In the genomic region with DNA sequence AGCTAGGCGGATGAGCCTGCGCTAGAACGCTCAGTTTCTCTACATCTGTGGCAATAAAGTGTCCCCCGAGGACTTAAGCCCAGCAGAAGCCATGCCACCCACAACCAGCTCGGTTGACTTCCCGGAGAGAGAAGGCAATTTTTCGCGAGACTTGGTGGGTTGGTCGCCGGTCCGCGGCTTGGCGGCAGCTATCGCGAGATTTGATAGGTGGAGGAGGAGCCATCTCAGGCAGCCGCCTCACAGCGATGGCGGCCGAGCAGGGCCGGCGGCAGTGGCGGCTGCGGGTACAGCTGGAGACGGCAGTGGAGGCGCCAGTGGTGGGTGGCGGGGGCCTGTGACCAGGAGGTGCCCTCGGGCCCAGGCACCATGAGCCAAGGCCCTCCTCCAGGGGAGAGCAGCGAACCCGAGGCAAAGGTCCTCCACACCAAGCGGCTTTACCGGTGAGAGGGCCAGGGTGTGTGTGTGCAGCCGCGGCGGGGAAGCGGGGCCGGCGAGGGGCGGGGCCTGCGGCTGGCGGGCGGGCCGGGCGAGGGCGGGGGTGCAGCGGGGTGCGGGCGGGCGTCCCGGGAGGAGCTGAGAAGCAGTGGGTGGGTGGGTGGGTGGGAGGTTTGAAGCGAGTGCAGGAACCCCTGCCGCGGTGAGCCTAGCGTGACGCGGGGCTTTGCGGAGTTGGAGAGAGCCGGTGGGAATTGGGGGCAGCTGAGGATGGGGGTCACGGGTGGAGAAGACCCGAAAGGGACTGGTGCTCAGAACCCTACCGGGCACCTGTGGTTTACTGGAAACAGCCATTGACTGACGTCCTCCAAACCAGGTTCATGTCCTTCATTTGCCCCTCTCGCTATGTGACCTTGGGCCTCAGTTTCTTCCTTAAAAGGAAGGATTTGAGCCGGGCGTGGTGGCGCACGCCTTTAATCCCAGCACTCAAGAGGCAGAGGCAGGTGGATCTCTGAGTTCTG, we compare ENCODE assay signal across 8 mouse cellular contexts. TPM values are rescaled to one million over a fixed set of nuclear protein-coding genes. Genes with fewer than 3 reads are reported as not detected.
DNase-seq lines count a peak whose midpoint lies in the region; ATAC-seq and TF ChIP-seq lines count a peak whose summit lies in the region.

Gene Tmem79 (minus strand): TSS at position 91 of the 956 bp plus-strand sequence.
Gene Smg5 (plus strand): TSS at position 203 of the 956 bp plus-strand sequence.

- peak; percentile 95 for ATAC-seq in embryonic facial prominence, embryonic 14.5 days (ENCODE audit: low read depth)
- peak; percentile 96 for ATAC-seq in limb, embryonic 14.5 days (ENCODE audit: low FRiP score, low read depth)
- ATAC-seq in midbrain, postnatal 0 days (ENCODE audit: low FRiP score): peak; percentile 95

- TF ChIP-seq POLR2A in limb, embryonic 14.5 days (IDR thresholded peaks at IDR 0.05; ENCODE audit: borderline replicate concordance, extremely low read depth, insufficient read depth, insufficient read length): peak; percentile 95

- DNase-seq in 3T3-L1 (ENCODE audit: low read depth, low spot score): peak; percentile 96
- DNase-seq in adrenal gland, postnatal 4 days (ENCODE audit: low spot score in 2 of 2): peak; percentile 90 to 91
- DNase-seq in embryonic facial prominence, embryonic 14.5 days (ENCODE audit: low spot score): peak; percentile 98
- DNase-seq in heart, adult 8-10 months (ENCODE audit: low spot score): peak; percentile 96
- peak; percentile 97 for DNase-seq in kidney, adult 9 months
- peak; percentile 96 for DNase-seq in limb, embryonic 14.5 days (ENCODE audit: low spot score)
- peak; percentile 96 for DNase-seq in midbrain, postnatal 0 days (ENCODE audit: low spot score)
- DNase-seq in spleen, postnatal 14 days (ENCODE audit: low spot score in 2 of 2): peak; percentile 94 to 96

- H3K9ac ChIP-seq in embryonic facial prominence, embryonic 14.5 days (ENCODE audit: low read depth, low read length): peak within 1 kb of the TSS; percentile 76
- peak within 1 kb of the TSS; percentile 90 for H3K9ac ChIP-seq in limb, embryonic 14.5 days (ENCODE audit: low read depth, low read length, severe bottlenecking)
- H3K9ac ChIP-seq in midbrain, postnatal 0 days (replicated peaks; ENCODE audit: low read length, poor library complexity, severe bottlenecking): peak within 1 kb of the TSS; percentile 93

- 1% methylated on average over 36 of the region's 66 CpGs for WGBS in embryonic facial prominence, embryonic 14.5 days
- WGBS in limb, embryonic 14.5 days: 1% methylated on average over 30 of the region's 66 CpGs
- WGBS in midbrain, postnatal 0 days: 1% methylated on average over 47 of the region's 66 CpGs

- TF ChIP-seq CTCF in midbrain, postnatal 0 days (IDR thresholded peaks at IDR 0.05): no peak

- H3K4me3 ChIP-seq in embryonic facial prominence, embryonic 14.5 days (ENCODE audit: low read depth, low read length): peak within 1 kb of the TSS; percentile 68
- H3K4me3 ChIP-seq in limb, embryonic 14.5 days (replicated peaks; ENCODE audit: low read length): peak within 1 kb of the TSS; percentile 80
- peak within 1 kb of the TSS; percentile 78 for H3K4me3 ChIP-seq in midbrain, postnatal 0 days (ENCODE audit: low read depth, low read length)

- no peaks in the 10 kb centered on the region for H3K27me3 ChIP-seq in embryonic facial prominence, embryonic 14.5 days (replicated peaks; ENCODE audit: control insufficient read depth, insufficient read depth, low read length)
- no peaks in the 10 kb centered on the region for H3K27me3 ChIP-seq in limb, embryonic 14.5 days (ENCODE audit: control insufficient read depth, insufficient read depth, low read length)
- no peaks in the 10 kb centered on the region for H3K27me3 ChIP-seq in midbrain, postnatal 0 days (ENCODE audit: insufficient read depth, low read length)

- no peaks in the 10 kb centered on the region for H3K9me3 ChIP-seq in embryonic facial prominence, embryonic 14.5 days (ENCODE audit: control insufficient read depth, low read length)
- no peaks in the 10 kb centered on the region for H3K9me3 ChIP-seq in limb, embryonic 14.5 days (ENCODE audit: control insufficient read depth, low read length)
- no peaks in the 10 kb centered on the region for H3K9me3 ChIP-seq in midbrain, postnatal 0 days (ENCODE audit: low read length)

- peaks cover 5% of the 10 kb centered on the region; the same call in 1 of the 2 replicates for H3K4me1 ChIP-seq in embryonic facial prominence, embryonic 14.5 days (ENCODE audit: control insufficient read depth, insufficient read depth, low read length)
- H3K4me1 ChIP-seq in limb, embryonic 14.5 days (ENCODE audit: control insufficient read depth, insufficient read depth, low read length): peaks cover 12% of the 10 kb centered on the region
- H3K4me1 ChIP-seq in midbrain, postnatal 0 days (ENCODE audit: insufficient read depth, low read length): peaks cover 9% of the 10 kb centered on the region; the same call in 1 of the 2 replicates

- peak within 1 kb of the TSS; percentile 87 for H3K27ac ChIP-seq in embryonic facial prominence, embryonic 14.5 days (replicated peaks; ENCODE audit: low read depth, low read length)
- H3K27ac ChIP-seq in limb, embryonic 14.5 days (replicated peaks; ENCODE audit: low read depth, low read length): peak within 1 kb of the TSS; percentile 92
- peak within 1 kb of the TSS; percentile 90 for H3K27ac ChIP-seq in midbrain, postnatal 0 days (ENCODE audit: low read depth, low read length)

- no peaks in the 10 kb centered on the region for H3K36me3 ChIP-seq in embryonic facial prominence, embryonic 14.5 days (ENCODE audit: control insufficient read depth, insufficient read depth, low read length)
- 0 out of 2 replicates have a peak, but pooled peaks cover 3% of the 10 kb centered on the region for H3K36me3 ChIP-seq in limb, embryonic 14.5 days (ENCODE audit: control insufficient read depth, insufficient read depth, low read length)
- H3K36me3 ChIP-seq in midbrain, postnatal 0 days (ENCODE audit: insufficient read depth, low read length): no peaks in the 10 kb centered on the region

- peak within 1 kb of the TSS; percentile 80 for H3K4me2 ChIP-seq in embryonic facial prominence, embryonic 14.5 days (ENCODE audit: low read depth, low read length)
- H3K4me2 ChIP-seq in limb, embryonic 14.5 days (replicated peaks; ENCODE audit: low read depth, low read length, severe bottlenecking): peak within 1 kb of the TSS; percentile 64
- H3K4me2 ChIP-seq in midbrain, postnatal 0 days (ENCODE audit: low read depth, low read length, poor library complexity, severe bottlenecking): peak within 1 kb of the TSS; percentile 56

RNA-seq across cellular contexts. Expression of gene Tmem79, which starts in this region (rescaled TPM):
- total RNA-seq in adrenal gland, postnatal 4 days (2021): 1 to 10 TPM; 3.5 to 3.7 TPM
- 9.9 and 12.7 TPM in 2 replicates for polyA plus RNA-seq in embryonic facial prominence, embryonic 14.5 days (2014; fragmentation: Nextera tagmentation; extraction: Ambion mirVana)
- total RNA-seq in heart, adult 8-10 months (2022): 1 to 10 TPM; 1.6 to 4.0 (median 2.0) TPM
- polyA plus RNA-seq in limb, embryonic 14.5 days (2012; rRNA removed): 14.3 and 14.4 TPM in 2 replicates
- polyA plus RNA-seq in limb, embryonic 14.5 days (2014; fragmentation: Nextera tagmentation; extraction: Ambion mirVana): 19.2 and 22.3 TPM in 2 replicates
- total RNA-seq in midbrain, postnatal 0 days (2014; rRNA removed): 0.33 and 0.61 TPM in 2 replicates
- polyA plus RNA-seq in midbrain, postnatal 0 days (2015; fragmentation: Nextera tagmentation; extraction: Ambion mirVana): 0.43 and 0.93 TPM in 2 replicates

RNA-seq across cellular contexts. Expression of gene Smg5, which starts in this region (rescaled TPM):
- total RNA-seq in adrenal gland, postnatal 4 days (2021): 10 to 100 TPM; 68.2 to 69.0 TPM
- polyA plus RNA-seq in embryonic facial prominence, embryonic 14.5 days (2014; fragmentation: Nextera tagmentation; extraction: Ambion mirVana): 31.3 and 33.6 TPM in 2 replicates
- total RNA-seq in heart, adult 8-10 months (2022): 10 to 100 TPM; 42.6 to 57.6 (median 56.5) TPM
- polyA plus RNA-seq in limb, embryonic 14.5 days (2012; rRNA removed): 83.3 and 88.1 TPM in 2 replicates
- polyA plus RNA-seq in limb, embryonic 14.5 days (2014; fragmentation: Nextera tagmentation; extraction: Ambion mirVana): 33.8 and 40.1 TPM in 2 replicates
- 86.7 and 112 TPM in 2 replicates for total RNA-seq in midbrain, postnatal 0 days (2014; rRNA removed)
- polyA plus RNA-seq in midbrain, postnatal 0 days (2015; fragmentation: Nextera tagmentation; extraction: Ambion mirVana): 44.2 and 49.4 TPM in 2 replicates

Comparison
In these comparisons a context has a peak if more than half of its experiments do, and no peak if none do; other contexts are left out.
1. Peak in every context shown above with its lines: DNase-seq, ATAC-seq, H3K4me3 ChIP-seq and H3K27ac ChIP-seq.